Mouse (Mus musculus) neural tube, postnatal 0 days (tissue): ENCODE results near the gene Kcng4. TPM values are rescaled to one million over a fixed set of nuclear protein-coding genes. Genes with fewer than 3 reads are reported as not detected.

Source experiments
- polyA plus RNA-seq: library from polyadenylated mRNA; unstranded; fragments of >200 nt; fragmentation: Nextera tagmentation; extraction: Ambion mirVana; gene quantifications from 2 replicates; pipeline ENCODE4 v1.2.1, GENCODE M21; 2015

Gene Kcng4
- polyA plus RNA-seq = 0.19 and 0.27 TPM in 2 replicates

GRCm38 (mm10) chr8:119635378-119635777 is at the start of gene Kcng4:
Gene Kcng4 (minus strand): TSS chr8:119635680.

GRCm38 (mm10) chr8:119666219-119666951 is 30.9 kb upstream of the Kcng4 start, which contains the start of gene Wfdc1:
Gene Wfdc1 (plus strand): TSS chr8:119666365.

DNA sequence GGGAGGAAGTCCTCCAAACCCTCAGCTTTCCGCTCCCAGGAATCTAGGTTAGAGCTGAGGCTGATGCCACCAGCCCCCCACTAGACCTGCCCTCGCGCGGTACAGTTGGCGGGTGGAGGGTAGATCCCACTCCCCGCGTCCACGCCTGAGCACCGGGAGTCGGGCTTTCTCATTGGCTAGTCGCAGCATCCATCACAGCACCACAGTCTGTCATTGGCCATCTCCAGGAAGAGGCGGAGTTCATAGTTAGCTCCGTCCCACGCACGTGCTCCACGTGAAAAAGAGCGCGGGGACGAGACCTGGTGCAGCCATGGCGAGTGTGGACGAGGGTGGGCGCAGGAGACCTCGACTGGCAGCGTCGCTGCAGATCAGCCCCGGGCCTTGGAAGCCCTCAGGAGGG is 23.0 kb downstream of the Kcng4 start, which contains the start of gene Adad2:
TSS of gene Adad2 (plus strand) at position 277 of the 400 bp plus-strand sequence.

GRCm38 (mm10) chr8:119604996-119605395 is 30.5 kb downstream of the Kcng4 start, which contains the start of gene Taf1c:
Gene Taf1c (minus strand): TSS chr8:119605222.

GRCm38 (mm10) chr8:119574437-119575365 is 60.8 kb downstream of the Kcng4 start, which contains the start of the genes Hsdl1 and Dnaaf1:
Gene Hsdl1 (minus strand): TSS chr8:119575183.
Gene Dnaaf1 (plus strand): TSS chr8:119575235.

Other genes starting within 250 kb of the Kcng4 start
- gene Mlycd, start 240.8 kb downstream of the Kcng4 start, polyA plus RNA-seq = 21.8 and 22.4 TPM in 2 replicates
- 0.46 and 0.60 TPM in 2 replicates for gene Osgin1, start 201.6 kb downstream of the Kcng4 start, polyA plus RNA-seq
- gene Necab2, start 189.0 kb downstream of the Kcng4 start, polyA plus RNA-seq = 58.0 and 62.3 TPM in 2 replicates
- gene Slc38a8, start 134.0 kb downstream of the Kcng4 start, polyA plus RNA-seq = not detected in 2 replicates
- gene Mbtps1, start 76.9 kb downstream of the Kcng4 start, polyA plus RNA-seq = 38.1 and 43.1 TPM in 2 replicates
- 89.8 and 103 TPM in 2 replicates for gene Hsdl1, start 60.5 kb downstream of the Kcng4 start, polyA plus RNA-seq
- 0.41 and 0.52 TPM in 2 replicates for gene Dnaaf1, start 60.4 kb downstream of the Kcng4 start, polyA plus RNA-seq
- 8.4 and 10.5 TPM in 2 replicates for gene Taf1c, start 30.5 kb downstream of the Kcng4 start, polyA plus RNA-seq
- 0.08 TPM in 1 of 2 replicates, not detected in the other for gene Adad2, start 22.9 kb downstream of the Kcng4 start, polyA plus RNA-seq
- 19.4 and 20.1 TPM in 2 replicates for gene Wfdc1, start 30.7 kb upstream of the Kcng4 start, polyA plus RNA-seq
- 0.50 and 0.62 TPM in 2 replicates for gene Atp2c2, start 64.3 kb upstream of the Kcng4 start, polyA plus RNA-seq
- 8.0 and 9.7 TPM in 2 replicates for gene Tldc1, start 142.7 kb upstream of the Kcng4 start, polyA plus RNA-seq
- 82.1 and 83.4 TPM in 2 replicates for gene Cotl1, start 204.9 kb upstream of the Kcng4 start, polyA plus RNA-seq
- gene Klhl36, start 226.6 kb upstream of the Kcng4 start, polyA plus RNA-seq = 17.1 and 19.6 TPM in 2 replicates